Mouse (Mus musculus) MEL (cell line): Measurements from ENCODE around the gene Ccdc91. TPM values are rescaled to one million over a fixed set of nuclear protein-coding genes. Genes with fewer than 3 reads are reported as not detected.

Source experiments
- DNase-seq: peaks from one replicate; pipeline ENCODE4 v3.0.0; 2011; ENCODE audit warnings: low read depth, low spot score
- H3K27ac ChIP-seq: 2 replicates; pipeline ENCODE4 v1.5.1; 2012; ENCODE audit warnings: low read depth, mild to moderate bottlenecking, control low read depth, low read length, moderate library complexity; ENCODE audit not compliant: control insufficient read depth
- H3K27me3 ChIP-seq, 2 experiments: fragments of 150-350 bp in 1 of 2; sonication (generic) in 1 of 2; 2 replicates each; pipeline ENCODE4 v1.6.1; 2012; ENCODE audit warnings: low read length in 2 of 2, mild to moderate bottlenecking in 2 of 2, improper control_type of control experiment in 1 of 2, moderate library complexity in 1 of 2; ENCODE audit not compliant: insufficient read depth in 2 of 2, control insufficient read depth in 1 of 2
- H3K36me3 ChIP-seq, 2 experiments: 2 replicates each; pipeline ENCODE4 v1.6.1; 2012 to 2014; ENCODE audit warnings: low read length in 2 of 2, improper control_type of control experiment in 1 of 2, inconsistent platforms in 1 of 2, mild to moderate bottlenecking in 1 of 2; ENCODE audit not compliant: insufficient read depth in 2 of 2, control insufficient read depth in 1 of 2
- H3K4me1 ChIP-seq, 2 experiments: fragments of 150-350 bp in 1 of 2; sonication (generic) in 1 of 2; 2 replicates each; pipeline ENCODE4 v1.6.1; 2012; ENCODE audit warnings: low read length in 2 of 2, improper control_type of control experiment in 1 of 2, mild to moderate bottlenecking in 1 of 2; ENCODE audit not compliant: insufficient read depth in 2 of 2, control insufficient read depth in 1 of 2
- H3K4me3 ChIP-seq, 2 experiments: fragments of 150-350 bp in 1 of 2; sonication (generic) in 1 of 2; 2 replicates each; pipeline ENCODE4 v1.5.1; 2012; ENCODE audit warnings: low read depth in 2 of 2, low read length in 2 of 2, mild to moderate bottlenecking in 2 of 2, moderate library complexity in 2 of 2, control low read depth in 1 of 2, improper control_type of control experiment in 1 of 2; ENCODE audit not compliant: control insufficient read depth in 1 of 2, insufficient read depth in 1 of 2
- H3K79me2 ChIP-seq: 2 replicates; pipeline ENCODE4 v1.6.1; 2012; ENCODE audit warnings: mild to moderate bottlenecking, low read length, moderate library complexity; ENCODE audit not compliant: control insufficient read depth, poor library complexity, insufficient read depth
- H3K9ac ChIP-seq: 2 replicates; pipeline ENCODE4 v1.6.1; 2012; ENCODE audit warnings: low read depth, mild to moderate bottlenecking, control low read depth, low read length, moderate library complexity; ENCODE audit not compliant: control insufficient read depth, poor library complexity, severe bottlenecking
- H3K9me3 ChIP-seq: fragments of 150-350 bp; sonication (generic); replicated peaks from 2 replicates; pipeline ENCODE4 v1.6.1; 2012; ENCODE audit warnings: mild to moderate bottlenecking, low read length, improper control_type of control experiment, moderate library complexity; ENCODE audit not compliant: insufficient read depth
- CHD2 ChIP-seq: IDR thresholded peaks from 2 replicates; pipeline ENCODE4 v1.6.1; 2011; ENCODE audit warnings: low read length, improper control_type of control experiment
- CTCF ChIP-seq, 3 experiments: IDR thresholded peaks in 2 of 3; conservative IDR thresholded peaks in 1 of 3; 2 replicates each; pipeline ENCODE4 v1.5.1; 2011 to 2012; ENCODE audit warnings: low read length in 3 of 3, low read depth in 2 of 3, mild to moderate bottlenecking in 2 of 3, improper control_type of control experiment in 1 of 3, inconsistent platforms in 1 of 3, mixed read lengths in 1 of 3, moderate library complexity in 1 of 3; ENCODE audit not compliant: control insufficient read depth in 1 of 3, insufficient read depth in 1 of 3, poor library complexity in 1 of 3, severe bottlenecking in 1 of 3
- GABPA ChIP-seq: IDR thresholded peaks from 2 replicates; pipeline ENCODE4 v1.6.1; 2012; ENCODE audit warnings: low read depth, mild to moderate bottlenecking, inconsistent platforms, low read length, improper control_type of control experiment, moderate library complexity
- MXI1 ChIP-seq: IDR thresholded peaks from 2 replicates; pipeline ENCODE4 v1.6.1; 2011; ENCODE audit warnings: mild to moderate bottlenecking, low read depth, low read length, improper control_type of control experiment
- MYB ChIP-seq: IDR thresholded peaks from 2 replicates; pipeline ENCODE4 v1.6.1; 2011; ENCODE audit warnings: mild to moderate bottlenecking, low read depth, low read length, improper control_type of control experiment
- NRF1 ChIP-seq: IDR thresholded peaks from 2 replicates; pipeline ENCODE4 v1.6.1; 2014; ENCODE audit warnings: low read depth, mild to moderate bottlenecking, inconsistent platforms, low read length, improper control_type of control experiment, moderate library complexity; ENCODE audit not compliant: poor library complexity, insufficient read depth, severe bottlenecking
- POLR2A ChIP-seq, 2 experiments: IDR thresholded peaks; 2 replicates each; pipeline ENCODE4 v1.6.1; 2011 to 2012; ENCODE audit warnings: low read length in 2 of 2, mild to moderate bottlenecking in 2 of 2, control low read depth in 1 of 2, improper control_type of control experiment in 1 of 2, low read depth in 1 of 2, moderate library complexity in 1 of 2; ENCODE audit not compliant: control insufficient read depth in 1 of 2, insufficient read depth in 1 of 2, poor library complexity in 1 of 2
- POLR2AphosphoS2 ChIP-seq: IDR thresholded peaks from 2 replicates; pipeline ENCODE4 v1.6.1; 2011; ENCODE audit warnings: low read length, improper control_type of control experiment
- POLR2AphosphoS5 ChIP-seq: IDR thresholded peaks from 2 replicates; pipeline ENCODE4 v1.6.1; 2012; ENCODE audit warnings: low read depth, borderline replicate concordance, mild to moderate bottlenecking, inconsistent platforms, low read length, moderate library complexity, mixed read lengths
- RCOR1 ChIP-seq: IDR thresholded peaks from 2 replicates; pipeline ENCODE4 v1.6.1; 2012; ENCODE audit warnings: low read depth, mild to moderate bottlenecking, inconsistent platforms, low read length, improper control_type of control experiment
- SIN3A ChIP-seq: IDR thresholded peaks from 2 replicates; pipeline ENCODE4 v1.6.1; 2012; ENCODE audit warnings: low read length, improper control_type of control experiment, inconsistent platforms
- TBP ChIP-seq: IDR thresholded peaks from 2 replicates; pipeline ENCODE4 v1.8.0; 2011; ENCODE audit warnings: low read depth, low read length, improper control_type of control experiment
- UBTF ChIP-seq: IDR thresholded peaks from 2 replicates; pipeline ENCODE4 v1.6.1; 2012; ENCODE audit warnings: low read depth, mild to moderate bottlenecking, inconsistent platforms, low read length, improper control_type of control experiment, moderate library complexity, borderline replicate concordance; ENCODE audit not compliant: insufficient read depth
- ZC3H11A ChIP-seq: IDR thresholded peaks from 2 replicates; pipeline ENCODE4 v1.6.1; 2012; ENCODE audit warnings: low read depth, mild to moderate bottlenecking, inconsistent platforms, low read length, improper control_type of control experiment
- ZKSCAN1 ChIP-seq: IDR thresholded peaks from 2 replicates; pipeline ENCODE4 v1.6.1; 2012; ENCODE audit warnings: low read depth, mild to moderate bottlenecking, inconsistent platforms, low read length, improper control_type of control experiment, moderate library complexity
- ZNF384 ChIP-seq: IDR thresholded peaks from 2 replicates; pipeline ENCODE4 v1.6.1; 2012; ENCODE audit warnings: low read depth, mild to moderate bottlenecking, inconsistent platforms, low read length, improper control_type of control experiment
- polyA plus RNA-seq, 2 experiments: library from polyadenylated mRNA; stranded (reverse) in 1 of 2; unstranded in 1 of 2; fragments of >175 nt in 1 of 2; fragments of >200 nt in 1 of 2; gene quantifications; 2 replicates each; pipeline versions ENCODE4 v1.2.1 to v1.2.4; 2012; ENCODE audit warnings: low replicate concordance in 2 of 2, low read depth in 1 of 2; ENCODE audit not compliant: insufficient read length in 2 of 2, insufficient read depth in 1 of 2, missing spikeins in 1 of 2
- total RNA-seq: library from RNA; depleted of rRNA; stranded (reverse); fragments of 300-350 nt; gene quantifications from 2 replicates; pipeline ENCODE4 v1.2.3, GENCODE M21; 2012

The Ccdc91 gene
- total and polyA plus RNA-seq, 3 experiments = not detected

GRCm38 (mm10) chr6:147539056-147539600 lies 63.5 kb downstream of the Ccdc91 start:
- Histone ChIP-seq H3K27ac (no peak overlapping the region), H3K36me3 (no peaks in the 10 kb centered on the region), H3K4me1 (no peaks in the 10 kb centered on the region), H3K4me3 (no peak overlapping the region), H3K27me3 (no peaks in the 10 kb centered on the region), H3K79me2 (no peaks in the 10 kb centered on the region), H3K9ac (no peak overlapping the region), H3K9me3 (no peaks in the 10 kb centered on the region)
- DNase-seq = no peak
- TF ChIP-seq SIN3A (no peak), MYB (no peak), ZKSCAN1 (no peak), TBP (no peak), RCOR1 (no peak), CHD2 (no peak), ZC3H11A (no peak), POLR2AphosphoS2 (no peak), GABPA (no peak), MXI1 (no peak), CTCF (IDR thresholded peaks at IDR 0.05 in 2 of 3, conservative IDR thresholded peaks at IDR 0.05 in 1 of 3; ENCODE audit: control insufficient read depth in 1 of 3, insufficient read depth in 1 of 3, low read depth in 2 of 3, low read length in 3 of 3, poor library complexity in 1 of 3, severe bottlenecking in 1 of 3) (no peak)

- Histone ChIP-seq H3K79me2 (no peaks in the 10 kb centered on the region), H3K36me3 (no peaks in the 10 kb centered on the region), H3K9ac (no peak overlapping the region), H3K9me3 (no peaks in the 10 kb centered on the region), H3K27ac (no peak overlapping the region), H3K4me1 (no peaks in the 10 kb centered on the region), H3K27me3 (no peaks in the 10 kb centered on the region), H3K4me3 (no peak overlapping the region)
- TF ChIP-seq TBP (no peak), ZNF384 (no peak), CTCF (IDR thresholded peaks at IDR 0.05 in 2 of 3, conservative IDR thresholded peaks at IDR 0.05 in 1 of 3; ENCODE audit: control insufficient read depth in 1 of 3, insufficient read depth in 1 of 3, low read depth in 2 of 3, low read length in 3 of 3, poor library complexity in 1 of 3, severe bottlenecking in 1 of 3) (no peak), UBTF (no peak), GABPA (no peak), NRF1 (no peak), POLR2AphosphoS5 (no peak), POLR2A (IDR thresholded peaks at IDR 0.05; ENCODE audit: control insufficient read depth in 1 of 2, insufficient read depth in 1 of 2, low read depth in 1 of 2, low read length in 2 of 2, poor library complexity in 1 of 2) (no peak)
- no peak for DNase-seq
Measured at GRCm38 (mm10) chr6:147540942-147541341, 65.3 kb downstream of the Ccdc91 start.
